Mouse (Mus musculus): ENCODE measurements around the gene Glb1l. TPM values are rescaled to one million over a fixed set of nuclear protein-coding genes. Genes with fewer than 3 reads are reported as not detected.
A peak's percentile ranks its signal among the peaks of the same experiment; 100 is the strongest.

The Glb1l gene
- polyA plus RNA-seq, 1 experiment = not detected

GRCm38 (mm10) chr1:75221538-75221937, 10.9 kb upstream of the Glb1l start:
- no peak overlapping the region for H3K27ac ChIP-seq (ENCODE audit: insufficient read depth, low read depth, low read length)
- WGBS = 71% methylated on average over 3 of the region's 3 CpGs

GRCm38 (mm10) chr1:75219531-75219930, 8.9 kb upstream of the Glb1l start, which contains the start of gene Tuba4a:
TSS of gene Tuba4a (minus strand) at chr1:75219865.
- TF ChIP-seq CTCF (IDR thresholded peaks at IDR 0.05; ENCODE audit: insufficient read depth, low read depth, low read length) (0 out of 2 replicates have a peak, but pooled peaks have one; percentile 7), POLR2A (IDR thresholded peaks at IDR 0.05; ENCODE audit: insufficient read depth, low read depth, low read length) (no peak)
- Histone ChIP-seq H3K27ac (ENCODE audit: insufficient read depth, low read depth, low read length) (peak within 1 kb of the TSS; percentile 31; the same call in 1 of the 2 replicates), H3K4me3 (ENCODE audit: insufficient read depth, low read depth, low read length) (peak within 1 kb of the TSS; percentile 65), H3K4me1 (ENCODE audit: control insufficient read depth, insufficient read depth, low read length) (peaks cover 28% of the 10 kb centered on the region)
- 3% methylated on average over 34 of the region's 34 CpGs for WGBS

More at GRCm38 (mm10) chr1:75221538-75221937, 10.9 kb upstream of the Glb1l start:
- no peak for TF ChIP-seq POLR2A (IDR thresholded peaks at IDR 0.05; ENCODE audit: insufficient read depth, low read depth, low read length)
- Histone ChIP-seq H3K4me1 (ENCODE audit: control insufficient read depth, insufficient read depth, low read length) (peaks cover 18% of the 10 kb centered on the region), H3K4me3 (ENCODE audit: insufficient read depth, low read depth, low read length) (no peak overlapping the region)

- peaks cover 28% of the 10 kb centered on the region for H3K4me1 ChIP-seq (ENCODE audit: control insufficient read depth, insufficient read depth, low read length)
- peak overlapping the region; percentile 65 for H3K4me3 ChIP-seq (ENCODE audit: insufficient read depth, low read depth, low read length)
- peak; percentile 53; the same call in 1 of the 2 replicates for TF ChIP-seq CTCF (IDR thresholded peaks at IDR 0.05; ENCODE audit: insufficient read depth, low read depth, low read length)
- peak; percentile 96 for TF ChIP-seq POLR2A (IDR thresholded peaks at IDR 0.05; ENCODE audit: insufficient read depth, low read depth, low read length)
- under 1% methylated on average over 24 of the region's 24 CpGs for WGBS
- peak overlapping the region; percentile 31; the same call in 1 of the 2 replicates for H3K27ac ChIP-seq (ENCODE audit: insufficient read depth, low read depth, low read length)
These were observed 8.5 kb upstream of the Glb1l start for GRCm38 (mm10) chr1:75219078-75219477.

GRCm38 (mm10) chr1:75218227-75219001, 7.8 kb upstream of the Glb1l start:
- peaks cover 28% of the 10 kb centered on the region for H3K4me1 ChIP-seq (ENCODE audit: control insufficient read depth, insufficient read depth, low read length)
- TF ChIP-seq CTCF (IDR thresholded peaks at IDR 0.05; ENCODE audit: insufficient read depth, low read depth, low read length) = no peak
- 0 out of 2 replicates have a peak, but pooled peaks have one; percentile 18 for TF ChIP-seq POLR2A (IDR thresholded peaks at IDR 0.05; ENCODE audit: insufficient read depth, low read depth, low read length)
- H3K27ac ChIP-seq (ENCODE audit: insufficient read depth, low read depth, low read length) = peak overlapping the region; percentile 31; the same call in 1 of the 2 replicates
- H3K4me3 ChIP-seq (ENCODE audit: insufficient read depth, low read depth, low read length) = peak overlapping the region; percentile 65
- WGBS = 2% methylated on average over 38 of the region's 38 CpGs

- Histone ChIP-seq H3K27ac (ENCODE audit: insufficient read depth, low read depth, low read length) (0 out of 2 replicates have a peak overlapping the region, but pooled peaks have one; percentile 21), H3K4me1 (ENCODE audit: control insufficient read depth, insufficient read depth, low read length) (peaks cover 31% of the 10 kb centered on the region), H3K4me3 (ENCODE audit: insufficient read depth, low read depth, low read length) (peak overlapping the region; percentile 65)
- TF ChIP-seq POLR2A (IDR thresholded peaks at IDR 0.05; ENCODE audit: insufficient read depth, low read depth, low read length) = no peak
- no peak for TF ChIP-seq CTCF (IDR thresholded peaks at IDR 0.05; ENCODE audit: insufficient read depth, low read depth, low read length)
- WGBS = 1% methylated on average over 6 of the region's 6 CpGs
These were observed 7.2 kb upstream of the Glb1l start for GRCm38 (mm10) chr1:75217893-75218226.

- 73% methylated on average over 13 of the region's 13 CpGs for WGBS
- Histone ChIP-seq H3K4me1 (ENCODE audit: control insufficient read depth, insufficient read depth, low read length) (peaks cover 36% of the 10 kb centered on the region), H3K4me3 (ENCODE audit: insufficient read depth, low read depth, low read length) (no peak overlapping the region), H3K27ac (ENCODE audit: insufficient read depth, low read depth, low read length) (0 out of 2 replicates have a peak overlapping the region, but pooled peaks have one; percentile 21)
- TF ChIP-seq CTCF (IDR thresholded peaks at IDR 0.05; ENCODE audit: insufficient read depth, low read depth, low read length) = no peak
These were observed 6.4 kb upstream of the Glb1l start for GRCm38 (mm10) chr1:75216797-75217585.

- TF ChIP-seq POLR2A (IDR thresholded peaks at IDR 0.05; ENCODE audit: insufficient read depth, low read depth, low read length) = no peak
- TF ChIP-seq CTCF (IDR thresholded peaks at IDR 0.05; ENCODE audit: insufficient read depth, low read depth, low read length) = no peak
- H3K4me3 ChIP-seq (ENCODE audit: insufficient read depth, low read depth, low read length) = no peak overlapping the region
- no peak overlapping the region for H3K27ac ChIP-seq (ENCODE audit: insufficient read depth, low read depth, low read length)
- WGBS = 84% methylated on average over 9 of the region's 9 CpGs
- peaks cover 43% of the 10 kb centered on the region for H3K4me1 ChIP-seq (ENCODE audit: control insufficient read depth, insufficient read depth, low read length)
These were observed 5.2 kb upstream of the Glb1l start for GRCm38 (mm10) chr1:75215785-75216184.

- H3K4me3 ChIP-seq (ENCODE audit: insufficient read depth, low read depth, low read length) = no peak overlapping the region
- no peak for TF ChIP-seq CTCF (IDR thresholded peaks at IDR 0.05; ENCODE audit: insufficient read depth, low read depth, low read length)
- no peak for TF ChIP-seq POLR2A (IDR thresholded peaks at IDR 0.05; ENCODE audit: insufficient read depth, low read depth, low read length)
- peaks cover 44% of the 10 kb centered on the region for H3K4me1 ChIP-seq (ENCODE audit: control insufficient read depth, insufficient read depth, low read length)
- 25% methylated on average over 5 of the region's 5 CpGs for WGBS
- no peak overlapping the region for H3K27ac ChIP-seq (ENCODE audit: insufficient read depth, low read depth, low read length)
These were observed 4.3 kb upstream of the Glb1l start for GRCm38 (mm10) chr1:75214886-75215285.

GRCm38 (mm10) chr1:75214442-75214841, 3.8 kb upstream of the Glb1l start:
- no peak overlapping the region for H3K27ac ChIP-seq (ENCODE audit: insufficient read depth, low read depth, low read length)
- 49% methylated on average over 2 of the region's 2 CpGs for WGBS
- TF ChIP-seq CTCF (IDR thresholded peaks at IDR 0.05; ENCODE audit: insufficient read depth, low read depth, low read length) (no peak), POLR2A (IDR thresholded peaks at IDR 0.05; ENCODE audit: insufficient read depth, low read depth, low read length) (no peak)
- peaks cover 39% of the 10 kb centered on the region for H3K4me1 ChIP-seq (ENCODE audit: control insufficient read depth, insufficient read depth, low read length)
- no peak overlapping the region for H3K4me3 ChIP-seq (ENCODE audit: insufficient read depth, low read depth, low read length)
